Mouse (Mus musculus) liver, embryonic 15.5 days (tissue): ENCODE results near the gene E030025P04Rik. TPM values are rescaled to one million over a fixed set of nuclear protein-coding genes. Genes with fewer than 3 reads are reported as not detected.

Experiments used
- ATAC-seq: fragments of 200-750 bp; cut with Nextera tagmentation; 2 replicates; pipeline ENCODE4 v1.8.0; 2017; ENCODE audit warnings: moderate number of reproducible peaks, mild to moderate bottlenecking, moderate library complexity; ENCODE audit not compliant: insufficient read depth
- H3K27ac ChIP-seq: fragments of 300-500 bp; sonication (generic); replicated peaks from 2 replicates; pipeline ENCODE4 v1.5.1; 2015; ENCODE audit warnings: mild to moderate bottlenecking, inconsistent platforms
- H3K27me3 ChIP-seq: fragments of 300-500 bp; sonication (generic); 2 replicates; pipeline ENCODE4 v1.6.1; 2015; ENCODE audit warnings: mild to moderate bottlenecking, inconsistent platforms
- H3K36me3 ChIP-seq: fragments of 300-500 bp; sonication (generic); replicated peaks from 2 replicates; pipeline ENCODE4 v1.6.1; 2015; ENCODE audit warnings: moderate library complexity, mild to moderate bottlenecking, inconsistent platforms
- H3K4me1 ChIP-seq: fragments of 300-500 bp; sonication (generic); replicated peaks from 2 replicates; pipeline ENCODE4 v1.6.1; 2015; ENCODE audit warnings: inconsistent platforms
- H3K4me2 ChIP-seq: fragments of 300-500 bp; sonication (generic); 2 replicates; pipeline ENCODE4 v1.6.1; 2015; ENCODE audit warnings: moderate library complexity, mild to moderate bottlenecking, inconsistent platforms
- H3K4me3 ChIP-seq: fragments of 300-500 bp; sonication (generic); replicated peaks from 2 replicates; pipeline ENCODE4 v1.5.1; 2015; ENCODE audit warnings: mild to moderate bottlenecking, inconsistent platforms
- H3K9ac ChIP-seq: fragments of 300-500 bp; sonication (generic); 2 replicates; pipeline ENCODE4 v1.6.1; 2015; ENCODE audit warnings: moderate library complexity, mild to moderate bottlenecking, inconsistent platforms
- H3K9me3 ChIP-seq: fragments of 300-500 bp; sonication (generic); replicated peaks from 2 replicates; pipeline ENCODE4 v1.6.1; 2016; ENCODE audit warnings: inconsistent platforms
- WGBS: fragments of 180-500 bp; shearing (Covaris S2); methylation state at CpG from one replicate; pipeline ENCODE4 v1.1.7; 2015; ENCODE audit warnings: mixed read lengths; ENCODE audit not compliant: insufficient replicate concordance; 5-methylcytosine and 5-hydroxymethylcytosine counted together
- polyA plus RNA-seq: library from polyadenylated mRNA; unstranded; fragments of >200 nt; fragmentation: Nextera tagmentation; extraction: Ambion mirVana; gene quantifications from 2 replicates; pipeline ENCODE4 v1.2.1, GENCODE M21; 2015

E030025P04Rik gene
- polyA plus RNA-seq, 1 experiment from 2014 or later: not detected

- no peaks in the 10 kb centered on the region for H3K4me1 ChIP-seq
- no peaks in the 10 kb centered on the region for H3K36me3 ChIP-seq
- WGBS: 61% methylated on average over 6 of the region's 6 CpGs
- H3K9ac ChIP-seq: no peak overlapping the region
- H3K9me3 ChIP-seq: no peaks in the 10 kb centered on the region
- no peaks in the 10 kb centered on the region for H3K27me3 ChIP-seq
- H3K4me2 ChIP-seq: no peak overlapping the region
- H3K4me3 ChIP-seq: no peak overlapping the region
- H3K27ac ChIP-seq: no peak overlapping the region
- no peak for ATAC-seq
Observed at GRCm38 (mm10) chr11:109100266-109100665, 43.9 kb downstream of the E030025P04Rik start.

DNA sequence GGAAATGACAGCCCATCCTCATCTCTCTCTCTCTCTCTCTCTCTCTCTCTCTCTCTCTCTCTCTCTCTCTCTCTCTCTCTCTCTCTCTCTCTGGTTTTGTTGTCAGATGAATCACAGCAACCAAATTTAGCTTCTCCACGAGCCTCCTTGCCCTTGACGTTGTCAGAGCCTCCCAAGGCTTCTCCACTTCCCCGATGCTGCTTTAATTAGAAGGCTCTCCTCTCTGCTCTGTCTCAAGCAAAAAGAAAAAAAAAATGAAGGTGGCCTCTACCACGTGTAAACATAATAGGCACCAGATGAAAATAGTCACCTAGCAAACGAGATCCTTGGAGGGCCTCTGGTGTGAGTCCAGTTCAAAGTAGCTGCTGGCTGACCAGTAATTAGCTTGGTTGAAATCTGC, 52.3 kb downstream of the E030025P04Rik start:
- H3K9ac ChIP-seq: no peak overlapping the region
- H3K36me3 ChIP-seq: no peaks in the 10 kb centered on the region
- no peak for ATAC-seq
- H3K4me3 ChIP-seq: no peak overlapping the region
- no peaks in the 10 kb centered on the region for H3K27me3 ChIP-seq
- no peaks in the 10 kb centered on the region for H3K9me3 ChIP-seq
- H3K4me2 ChIP-seq: no peak overlapping the region
- no peak overlapping the region for H3K27ac ChIP-seq
- H3K4me1 ChIP-seq: no peaks in the 10 kb centered on the region
- WGBS: 30% methylated on average over 5 of the region's 5 CpGs

Other genes starting within 250 kb of the E030025P04Rik start
- 0.10 and 0.38 TPM in 2 replicates for gene Axin2, start 224.0 kb downstream of the E030025P04Rik start, polyA plus RNA-seq
- gene Rgs9, start 153.8 kb upstream of the E030025P04Rik start, polyA plus RNA-seq: 0.03 TPM in 1 of 2 replicates, not detected in the other
- gene Gna13, start 218.5 kb upstream of the E030025P04Rik start, polyA plus RNA-seq: 13.3 and 14.7 TPM in 2 replicates